Mouse (Mus musculus) olfactory bulb, adult 2 months (tissue): Measurements from ENCODE around the gene Cdh13. TPM values are rescaled to one million over a fixed set of nuclear protein-coding genes. Genes with fewer than 3 reads are reported as not detected.

Experiments used
- H3K27ac ChIP-seq: fragments of 200-500 bp; 2 replicates; pipeline ENCODE4 v1.5.1; 2012; ENCODE audit warnings: low read depth, low read length; ENCODE audit not compliant: insufficient read depth
- H3K4me1 ChIP-seq: fragments of 200-500 bp; 2 replicates; pipeline ENCODE4 v1.6.1; 2012; ENCODE audit warnings: low read length; ENCODE audit not compliant: control insufficient read depth, insufficient read depth
- H3K4me3 ChIP-seq: fragments of 200-500 bp; 2 replicates; pipeline ENCODE4 v1.5.1; 2012; ENCODE audit warnings: mild to moderate bottlenecking, low read depth, low read length, moderate library complexity; ENCODE audit not compliant: insufficient read depth
- CTCF ChIP-seq: fragments of 200-500 bp; IDR thresholded peaks from 2 replicates; pipeline ENCODE4 v1.5.1; 2012; ENCODE audit warnings: low read depth, mild to moderate bottlenecking, low read length, moderate library complexity; ENCODE audit not compliant: insufficient read depth
- POLR2A ChIP-seq: fragments of 200-500 bp; IDR thresholded peaks from 2 replicates; pipeline ENCODE4 v1.6.1; 2012; ENCODE audit warnings: mild to moderate bottlenecking, low read depth, low read length, moderate library complexity; ENCODE audit not compliant: insufficient read depth
- WGBS: fragments of 180-500 bp; shearing (Covaris S2); methylation state at CpG from one replicate; pipeline ENCODE4 v1.1.7; 2018; 5-methylcytosine and 5-hydroxymethylcytosine counted together
- polyA plus RNA-seq: library from polyadenylated mRNA; stranded (reverse); fragments of >200 nt; gene quantifications from 2 replicates; pipeline ENCODE4 v1.2.4, GENCODE M21; 2012; ENCODE audit warnings: low replicate concordance; ENCODE audit not compliant: missing spikeins, insufficient read depth, insufficient read length

Cdh13 gene
- polyA plus RNA-seq, 1 experiment: not detected

- TF ChIP-seq CTCF (no peak), POLR2A (no peak)
- H3K4me3 ChIP-seq: no peak overlapping the region
- 93% methylated on average over 10 of the region's 10 CpGs for WGBS
These were observed 139.1 kb downstream of the Cdh13 start for GRCm38 (mm10) chr8:118422624-118423023.

GRCm38 (mm10) chr8:118428941-118429340, 145.4 kb downstream of the Cdh13 start:
- no peaks in the 10 kb centered on the region for H3K4me1 ChIP-seq
- no peak for TF ChIP-seq CTCF
- no peak for TF ChIP-seq POLR2A
- H3K27ac ChIP-seq: no peak overlapping the region
- WGBS: 91% methylated on average over 7 of the region's 7 CpGs
- H3K4me3 ChIP-seq: no peak overlapping the region

More at GRCm38 (mm10) chr8:118422624-118423023, 139.1 kb downstream of the Cdh13 start:
- Histone ChIP-seq H3K4me1 (no peaks in the 10 kb centered on the region), H3K27ac (no peak overlapping the region)

- TF ChIP-seq CTCF (no peak), POLR2A (no peak)
- H3K27ac ChIP-seq: no peak overlapping the region
- H3K4me1 ChIP-seq: no peaks in the 10 kb centered on the region
- WGBS: 73% methylated on average over 11 of the region's 11 CpGs
- no peak overlapping the region for H3K4me3 ChIP-seq
These were observed 148.4 kb downstream of the Cdh13 start for GRCm38 (mm10) chr8:118431731-118432440.

GRCm38 (mm10) chr8:118433553-118434180, 150.1 kb downstream of the Cdh13 start:
- TF ChIP-seq CTCF (no peak), POLR2A (no peak)
- WGBS: 94% methylated on average over 3 of the region's 3 CpGs
- Histone ChIP-seq H3K4me3 (no peak overlapping the region), H3K27ac (no peak overlapping the region), H3K4me1 (peaks cover 5% of the 10 kb centered on the region; the same call in 1 of the 2 replicates)

GRCm38 (mm10) chr8:118436751-118437150, 153.2 kb downstream of the Cdh13 start:
- 57% methylated on average over 5 of the region's 5 CpGs for WGBS
- TF ChIP-seq POLR2A (no peak), CTCF (no peak)
- Histone ChIP-seq H3K4me3 (no peak overlapping the region), H3K4me1 (peaks cover 6% of the 10 kb centered on the region; the same call in 1 of the 2 replicates), H3K27ac (no peak overlapping the region)

GRCm38 (mm10) chr8:118437152-118437551, 153.6 kb downstream of the Cdh13 start:
- H3K4me3 ChIP-seq: no peak overlapping the region
- 29% methylated on average over 10 of the region's 10 CpGs for WGBS
- no peak overlapping the region for H3K27ac ChIP-seq
- H3K4me1 ChIP-seq: peaks cover 8% of the 10 kb centered on the region; the same call in 1 of the 2 replicates
- TF ChIP-seq CTCF (no peak), POLR2A (no peak)

- 34% methylated on average over 3 of the region's 3 CpGs for WGBS
- Histone ChIP-seq H3K4me3 (no peak overlapping the region), H3K4me1 (peaks cover 8% of the 10 kb centered on the region; the same call in 1 of the 2 replicates), H3K27ac (no peak overlapping the region)
- TF ChIP-seq CTCF (no peak), POLR2A (no peak)
These were observed 154.3 kb downstream of the Cdh13 start for GRCm38 (mm10) chr8:118437874-118438273.

GRCm38 (mm10) chr8:118439857-118440256, 156.3 kb downstream of the Cdh13 start:
- peaks cover 11% of the 10 kb centered on the region for H3K4me1 ChIP-seq
- WGBS: 70% methylated on average over 5 of the region's 5 CpGs
- H3K27ac ChIP-seq: no peak overlapping the region
- H3K4me3 ChIP-seq: no peak overlapping the region
- TF ChIP-seq CTCF (no peak), POLR2A (no peak)

- no peak overlapping the region for H3K27ac ChIP-seq
- H3K4me1 ChIP-seq: peaks cover 6% of the 10 kb centered on the region
- TF ChIP-seq CTCF: no peak
- TF ChIP-seq POLR2A: no peak
- WGBS: 57% methylated on average over 3 of the region's 3 CpGs
- H3K4me3 ChIP-seq: no peak overlapping the region
These were observed 159.8 kb downstream of the Cdh13 start for GRCm38 (mm10) chr8:118443361-118443760.
